Mouse (Mus musculus): Measurements from ENCODE around the gene 1700003H04Rik.

1700003H04Rik gene

GRCm38 (mm10) chr3:124581001-124581400 is at the start of gene 1700003H04Rik:
Gene 1700003H04Rik (minus strand): TSS chr3:124581101.
- no peak for DNase-seq (ENCODE audit: low spot score)

- DNase-seq (ENCODE audit: low spot score) = no peak
These were observed 42.1 kb upstream of the 1700003H04Rik start for GRCm38 (mm10) chr3:124623031-124623430.

- no peak for DNase-seq (ENCODE audit: low spot score)
These were observed 32.4 kb upstream of the 1700003H04Rik start for GRCm38 (mm10) chr3:124613287-124613686.

GRCm38 (mm10) chr3:124609956-124610355 is 29.1 kb upstream of the 1700003H04Rik start:
- DNase-seq (ENCODE audit: low spot score) = no peak

- DNase-seq (ENCODE audit: low spot score) = no peak
These were observed 25.2 kb upstream of the 1700003H04Rik start for GRCm38 (mm10) chr3:124606021-124606517.

GRCm38 (mm10) chr3:124605518-124605917 is 24.6 kb upstream of the 1700003H04Rik start:
- DNase-seq (ENCODE audit: low spot score) = no peak

GRCm38 (mm10) chr3:124597789-124598188 is 16.9 kb upstream of the 1700003H04Rik start:
- no peak for DNase-seq (ENCODE audit: low spot score)

GRCm38 (mm10) chr3:124587534-124587933 is 6.6 kb upstream of the 1700003H04Rik start:
- DNase-seq (ENCODE audit: low spot score) = peak; percentile 13

- no peak for DNase-seq (ENCODE audit: low spot score)
These were observed 4.9 kb upstream of the 1700003H04Rik start for GRCm38 (mm10) chr3:124585761-124586160.

- DNase-seq (ENCODE audit: low spot score) = no peak
These were observed 23.6 kb downstream of the 1700003H04Rik start for GRCm38 (mm10) chr3:124557317-124557716.

GRCm38 (mm10) chr3:124555963-124556362 is 24.9 kb downstream of the 1700003H04Rik start:
- DNase-seq (ENCODE audit: low spot score) = no peak

- DNase-seq (ENCODE audit: low spot score) = no peak
These were observed 25.8 kb downstream of the 1700003H04Rik start for GRCm38 (mm10) chr3:124555092-124555491.

GRCm38 (mm10) chr3:124548898-124549297 is 32.0 kb downstream of the 1700003H04Rik start:
- DNase-seq (ENCODE audit: low spot score) = no peak

- DNase-seq (ENCODE audit: low spot score) = no peak
These were observed 42.6 kb downstream of the 1700003H04Rik start for GRCm38 (mm10) chr3:124538260-124538659.

GRCm38 (mm10) chr3:124536602-124537001 is 44.3 kb downstream of the 1700003H04Rik start:
- no peak for DNase-seq (ENCODE audit: low spot score)

GRCm38 (mm10) chr3:124518786-124519185 is 62.1 kb downstream of the 1700003H04Rik start:
- no peak for DNase-seq (ENCODE audit: low spot score)

Measured in MN1 (cell line).